Mouse (Mus musculus) fibroblast of lung, adult 2 months (primary cell): ENCODE measurements at regions not wholly inside any gene's neighbourhood (a gene's known extent, or its start where the extent isn't known, plus 50 kb on each side); places are given as distances from the start of the nearest gene placed in this dataset.
A peak's percentile ranks its signal among the peaks of the same experiment; 100 is the strongest.

Experiments
- DNase-seq: peaks from one replicate; pipeline ENCODE4 v3.0.0-alpha.2; 2011; ENCODE audit warnings: low read depth

GRCm38 (mm10) chr14:120102010-120102748 is 59.9 kb upstream of the Oxgr1 start:
- no peak for DNase-seq

GRCm38 (mm10) chr14:120102749-120103142 is 60.5 kb upstream of the Oxgr1 start:
- no peak for DNase-seq

DNA sequence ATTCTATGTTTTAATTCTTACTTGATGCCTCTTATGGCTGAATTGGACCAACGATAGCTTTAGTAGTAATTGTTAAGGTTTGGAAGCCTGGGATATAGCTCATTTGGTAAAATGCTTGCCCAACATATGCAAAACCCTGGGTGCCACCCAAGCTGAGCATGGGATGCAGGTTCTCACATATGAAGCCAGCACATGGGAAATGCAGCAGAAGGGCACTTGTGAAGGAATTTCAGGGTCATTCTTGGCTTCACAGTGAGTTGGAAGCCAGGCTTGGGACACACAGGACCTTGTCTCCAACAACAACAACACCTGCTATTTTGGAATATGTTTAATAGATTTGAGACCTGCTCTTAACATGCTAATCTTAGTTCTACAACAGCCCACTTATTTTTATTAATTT is 67.6 kb upstream of the Oxgr1 start:
- DNase-seq, result no peak

DNA sequence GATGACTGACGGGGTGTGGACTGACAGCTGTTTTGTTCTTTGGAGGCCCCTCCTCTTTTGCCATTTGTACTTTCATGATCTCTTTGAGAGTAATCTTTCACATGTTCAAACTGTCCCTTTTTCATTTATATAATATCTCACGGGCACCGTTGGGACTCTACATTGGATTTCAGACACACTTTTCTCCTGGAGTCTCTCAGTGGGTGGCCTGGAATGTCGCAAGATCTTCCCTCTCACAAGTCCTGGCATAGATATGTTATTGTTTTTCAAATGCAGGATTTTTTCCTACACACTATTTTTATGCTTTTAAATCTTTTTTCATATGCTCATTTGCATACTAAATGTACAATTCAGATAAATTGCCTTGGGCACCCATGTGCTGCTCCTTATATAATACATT is 71.1 kb upstream of the Oxgr1 start:
- DNase-seq, result no peak

DNA sequence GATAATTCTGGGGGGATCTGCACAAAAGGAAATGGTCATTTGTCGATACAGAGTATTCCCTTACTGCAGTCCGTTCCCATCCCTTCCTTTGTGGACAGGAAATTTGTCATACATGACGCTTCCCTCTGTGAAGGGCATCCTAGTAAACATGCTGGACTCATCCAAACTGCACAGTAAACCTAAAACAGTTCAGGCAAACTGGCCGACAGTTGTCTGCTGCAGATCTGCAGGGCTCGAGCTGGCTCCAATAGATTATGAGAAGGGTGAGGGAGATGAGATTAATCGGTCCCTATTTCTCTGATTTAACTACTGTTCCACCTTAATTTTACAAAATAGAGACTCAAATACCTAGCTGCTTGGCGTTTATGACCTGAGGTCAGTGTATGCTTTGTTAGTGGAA is 76.3 kb upstream of the Oxgr1 start:
- DNase-seq, result no peak

- no peak for DNase-seq
Observed at GRCm38 (mm10) chr14:120119094-120119501, 76.9 kb upstream of the Oxgr1 start.

GRCm38 (mm10) chr14:120119506-120119905 is 77.3 kb upstream of the Oxgr1 start:
- DNase-seq, result no peak

DNA sequence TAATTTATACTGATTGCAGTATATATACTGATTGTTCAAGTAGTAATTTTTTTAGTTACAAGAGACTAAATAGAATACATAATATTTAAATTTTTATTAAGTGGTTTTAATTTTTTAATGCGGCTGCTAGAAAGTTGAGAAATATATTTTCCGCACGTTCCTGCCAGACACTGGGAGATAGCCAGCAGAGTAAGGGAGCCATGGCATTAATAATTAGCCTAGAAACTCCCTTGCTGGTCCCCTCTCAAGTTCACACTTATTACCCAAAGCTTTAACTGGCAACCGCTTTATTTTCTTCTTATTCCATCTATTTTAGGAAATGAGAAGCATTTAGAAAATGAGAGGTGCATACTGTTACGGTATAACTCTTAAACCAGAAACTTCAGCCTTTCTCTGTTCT is 78.0 kb upstream of the Oxgr1 start:
- no peak for DNase-seq

DNA sequence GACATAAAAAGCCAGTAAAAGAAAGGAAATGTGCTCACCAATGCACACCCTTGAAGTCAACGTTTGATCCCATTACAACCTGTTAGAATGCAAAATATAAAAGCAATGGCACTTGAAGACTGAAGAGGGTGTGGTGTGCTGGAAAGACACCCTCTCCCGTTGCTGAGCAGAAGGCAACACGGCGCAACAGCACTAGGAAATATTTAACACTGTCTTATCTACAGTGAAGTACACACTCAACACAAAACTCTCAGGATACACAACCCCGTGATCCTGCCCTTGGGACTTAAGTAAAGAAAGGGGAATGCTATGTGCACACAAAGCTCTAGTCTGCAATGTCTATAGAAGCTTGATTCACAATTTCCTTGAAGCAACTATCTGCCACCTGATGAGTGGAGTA is 83.1 kb upstream of the Oxgr1 start:
- no peak for DNase-seq

GRCm38 (mm10) chr14:120127481-120127880 is 85.2 kb upstream of the Oxgr1 start:
- no peak for DNase-seq

DNA sequence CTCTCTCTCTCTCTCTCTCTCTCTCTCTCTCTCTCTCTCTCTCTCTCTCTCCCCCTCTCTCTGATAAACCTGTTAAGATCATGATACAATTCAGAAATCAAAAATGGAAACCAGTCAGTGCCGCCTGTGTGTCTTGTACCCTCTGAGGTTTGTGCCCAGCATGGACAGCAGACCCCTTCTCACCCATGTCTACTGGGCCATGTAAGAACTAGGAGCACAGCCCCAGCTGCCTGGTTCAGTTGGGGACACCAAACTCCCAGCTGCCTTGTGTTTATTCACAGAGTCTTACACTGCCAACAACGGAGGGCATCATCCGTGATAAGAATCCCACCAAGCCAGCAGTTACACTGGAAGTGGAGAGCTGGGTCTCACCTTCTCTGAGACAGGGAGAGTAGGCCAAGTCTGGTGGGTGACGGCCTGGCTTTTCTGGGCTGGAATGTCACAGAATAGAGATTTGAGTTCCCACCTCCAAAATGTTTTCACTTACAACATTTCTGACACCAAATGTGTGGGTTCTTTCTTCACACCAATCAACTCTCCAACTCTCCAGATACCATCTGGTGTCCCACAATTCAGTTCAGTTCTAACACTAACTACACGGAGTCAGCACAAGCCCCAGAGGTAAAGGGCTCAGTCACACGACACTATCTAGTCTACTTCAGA is 92.2 kb upstream of the Oxgr1 start:
- DNase-seq, result no peak

GRCm38 (mm10) chr14:120135198-120135597 is 93.0 kb upstream of the Oxgr1 start:
- no peak for DNase-seq

GRCm38 (mm10) chr14:120136736-120137135 is 94.5 kb upstream of the Oxgr1 start:
- no peak for DNase-seq

DNA sequence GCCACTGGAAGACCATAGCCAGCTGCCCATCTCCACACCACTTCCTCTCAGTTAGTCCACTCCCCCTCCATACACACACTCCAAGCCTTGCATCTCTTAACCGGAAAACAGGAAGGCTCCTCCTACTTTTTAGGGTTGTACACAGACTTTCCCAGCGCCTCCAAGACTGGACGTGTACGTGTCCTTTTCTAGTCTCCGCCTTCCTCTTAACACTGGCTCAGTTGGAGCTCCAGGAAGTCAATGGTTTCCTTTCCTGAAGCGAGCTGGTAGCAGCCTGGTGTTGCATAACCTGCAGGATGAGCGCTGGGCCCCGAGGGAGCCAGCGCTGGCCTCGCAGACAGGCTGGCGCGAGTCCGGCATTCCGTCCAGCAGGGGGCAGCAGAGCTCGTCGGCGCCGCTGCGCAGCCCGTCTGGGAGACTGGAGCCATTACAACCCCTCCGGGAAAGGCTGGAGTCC is 95.5 kb upstream of the Oxgr1 start:
- DNase-seq, result peak; percentile 88

- no peak for DNase-seq
Observed at GRCm38 (mm10) chr14:120138546-120138945, 96.3 kb upstream of the Oxgr1 start.

- DNase-seq, result no peak
Observed at GRCm38 (mm10) chr14:120139256-120139655, 97.0 kb upstream of the Oxgr1 start.

GRCm38 (mm10) chr14:120139671-120140071 is 97.4 kb upstream of the Oxgr1 start:
- no peak for DNase-seq

DNA sequence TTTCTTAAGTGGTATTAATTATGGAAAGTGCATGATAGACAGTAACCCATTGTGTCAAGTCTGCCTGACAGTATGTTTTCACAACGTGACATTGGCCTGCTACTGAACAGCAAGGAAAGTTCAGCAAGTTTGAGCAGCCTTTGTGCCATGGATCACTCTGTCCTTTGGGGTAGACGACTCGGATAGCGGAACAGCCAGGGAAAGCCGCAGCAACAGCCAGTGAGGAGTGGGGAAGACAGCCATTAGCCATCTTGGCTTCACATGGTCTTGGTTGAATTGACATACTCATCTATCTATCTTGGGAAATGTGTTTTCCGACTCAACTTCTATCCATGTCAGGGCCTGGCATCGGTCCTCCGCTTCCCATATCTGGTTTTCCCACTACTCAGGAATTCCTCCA is 98.0 kb upstream of the Oxgr1 start:
- no peak for DNase-seq

- no peak for DNase-seq
Observed at GRCm38 (mm10) chr14:120140791-120141747, 98.8 kb upstream of the Oxgr1 start.

GRCm38 (mm10) chr14:120142281-120142680 is 100.0 kb upstream of the Oxgr1 start:
- DNase-seq, result no peak

- no peak for DNase-seq
Observed at GRCm38 (mm10) chr14:120144451-120144850, 102.2 kb upstream of the Oxgr1 start.

DNA sequence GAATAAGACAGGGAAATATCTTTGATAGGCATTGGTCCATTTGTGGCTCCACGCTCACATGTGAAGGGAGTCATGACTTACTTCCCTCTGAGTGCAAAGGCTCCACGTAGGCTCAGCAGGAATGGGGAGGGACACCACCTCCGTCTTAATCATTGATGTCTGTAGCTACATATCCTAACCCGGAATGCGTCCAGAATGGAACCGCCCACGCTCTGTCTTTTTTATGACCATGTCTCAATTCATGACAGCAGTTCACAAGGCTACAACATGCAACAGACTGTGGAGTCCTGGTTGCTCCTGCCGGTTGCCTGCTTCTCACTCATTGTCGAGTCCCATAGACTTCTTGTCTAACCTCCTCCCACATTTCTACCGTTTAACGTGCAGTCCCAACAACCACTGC is 104.1 kb upstream of the Oxgr1 start:
- no peak for DNase-seq
